Mouse (Mus musculus) heart, adult 2 months (tissue): ENCODE results near the gene Gm3005.
"Not testable (repeated sequence)": the region's sequence is repeated elsewhere in the genome, so short reads cannot be mapped to it uniquely, and the experiment has no call there.

ENCODE experiments used
- CTCF ChIP-seq: fragments of 200-600 bp; IDR thresholded peaks from 2 replicates; pipeline ENCODE4 v1.8.1; 2022; ENCODE audit warnings: antibody characterized with exemption, mild to moderate bottlenecking, moderate library complexity
- EP300 ChIP-seq: fragments of 200-500 bp; IDR thresholded peaks from 2 replicates; pipeline ENCODE4 v1.6.1; 2011; ENCODE audit warnings: low read depth, low read length, control low read depth; ENCODE audit not compliant: insufficient read depth
- POLR2A ChIP-seq: fragments of 200-500 bp; IDR thresholded peaks from 2 replicates; pipeline ENCODE4 v1.6.1; 2011; ENCODE audit warnings: mild to moderate bottlenecking, low read depth, low read length, control low read depth; ENCODE audit not compliant: insufficient read depth

DNA sequence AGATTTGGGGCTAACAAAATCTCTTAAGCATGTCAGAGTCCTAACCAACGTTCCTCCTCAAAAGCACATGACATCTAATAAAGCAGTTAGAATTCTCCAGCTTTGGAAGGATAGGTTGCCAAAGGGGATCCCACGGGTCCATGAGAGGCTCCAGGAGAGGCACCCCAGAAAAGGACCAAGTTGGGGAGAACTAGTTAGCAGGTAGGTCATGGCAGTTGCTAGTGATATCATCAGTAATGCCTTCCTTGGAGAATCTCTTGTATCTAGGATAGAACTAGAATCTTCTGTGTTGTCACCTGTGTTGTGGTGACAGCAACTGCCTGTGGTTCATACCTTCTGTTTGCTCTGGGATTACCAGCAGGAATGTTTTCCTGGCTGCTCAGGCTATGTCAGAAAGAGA is 33.1 kb upstream of the Gm3005 start, which contains the start of gene Gm10413:
- TF ChIP-seq POLR2A, CTCF, EP300: not testable (repeated sequence)
